Mouse (Mus musculus) heart, adult 2 months (tissue): ENCODE measurements around the gene Slco1a5.

ENCODE experiments used
- CTCF ChIP-seq: fragments of 200-600 bp; IDR thresholded peaks from 2 replicates; pipeline ENCODE4 v1.8.1; 2022; ENCODE audit warnings: antibody characterized with exemption, mild to moderate bottlenecking, moderate library complexity
- EP300 ChIP-seq: fragments of 200-500 bp; IDR thresholded peaks from 2 replicates; pipeline ENCODE4 v1.6.1; 2011; ENCODE audit warnings: low read depth, low read length, control low read depth; ENCODE audit not compliant: insufficient read depth

DNA sequence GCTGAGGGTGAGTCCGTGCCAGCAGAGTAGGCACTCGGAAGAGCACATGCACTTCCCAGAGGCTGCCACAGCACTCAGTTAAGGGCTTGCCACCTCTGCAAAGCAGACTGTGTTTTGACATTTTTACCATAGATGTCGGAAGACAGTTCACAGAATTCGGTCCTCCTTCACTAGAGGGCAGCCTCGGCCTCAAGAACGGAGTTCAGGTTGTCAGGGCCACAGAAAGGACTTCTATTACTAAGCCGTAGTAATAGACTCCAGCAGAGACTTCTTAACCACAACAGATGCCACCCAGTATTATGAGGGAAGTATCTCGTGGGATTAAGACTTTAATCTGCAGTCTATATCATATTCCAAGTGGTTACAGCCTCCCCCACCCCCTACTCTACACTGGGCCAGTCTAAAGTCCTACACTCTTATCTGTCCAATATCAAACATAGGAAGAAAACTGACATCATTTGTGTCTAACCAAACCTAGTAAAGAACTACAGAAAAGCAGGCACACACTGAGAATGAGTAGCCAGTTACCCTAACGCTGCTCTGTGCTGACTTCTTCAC lies 40.3 kb upstream of the Slco1a5 start:
- TF ChIP-seq CTCF (peak; percentile 45), EP300 (no peak)
